Comparison of ENCODE assay signal across 26 mouse cellular contexts in the genomic region with DNA sequence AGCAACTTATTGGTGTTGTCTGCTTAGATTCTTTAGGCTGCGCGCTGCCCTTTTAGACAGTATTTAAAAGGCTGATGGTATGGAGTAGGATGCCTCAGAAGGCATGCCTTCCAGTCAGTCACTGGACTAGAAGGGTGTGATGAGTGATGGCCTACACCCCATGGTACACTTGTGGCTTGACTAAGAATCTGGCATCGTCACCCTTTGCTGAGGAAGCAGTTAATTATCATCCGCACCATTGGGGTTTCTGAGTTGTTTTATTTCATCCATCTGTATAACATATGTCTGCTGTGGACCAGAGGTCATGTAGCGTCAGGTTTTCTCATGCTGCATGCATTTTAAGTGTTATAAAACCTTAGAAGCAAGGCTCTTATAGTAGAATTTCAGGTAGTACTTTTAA. TPM values are rescaled to one million over a fixed set of nuclear protein-coding genes. Genes with fewer than 3 reads are reported as not detected.
A peak's percentile ranks its signal among the peaks of the same experiment; 100 is the strongest.
DNase-seq lines count a peak whose midpoint lies in the region; ATAC-seq and TF ChIP-seq lines count a peak whose summit lies in the region.
"Had no signal": no experiment of that assay in that cellular context is flagged by ENCODE, and none has a peak within 500 bp of the region (broad histone marks: within the 10 kb centered on the region; RNA-seq: fewer than 3 reads in every experiment).

No protein-coding gene starts in this region.

- TF ChIP-seq CTCF in kidney, adult 2 months (conservative IDR thresholded peaks at IDR 0.05; ENCODE audit: insufficient read depth, insufficient read length, low read depth, low read length): no peak

- intact Hi-C loops in heart, postnatal 25 days (cut with DNase I): no loop called here

- no peak overlapping the region for H3K4me2 ChIP-seq in neural tube, embryonic 11.5 days (ENCODE audit: low read depth)
- H3K4me2 ChIP-seq in neural tube, embryonic 15.5 days: no peak overlapping the region
- H3K4me2 ChIP-seq: limb, embryonic 12.5 days; liver, embryonic 15.5 days; lung, embryonic 15.5 days had no signal

- TF ChIP-seq POLR2A in kidney, adult 2 months (IDR thresholded peaks at IDR 0.05; ENCODE audit: low read depth, low read length): no peak

- peak; percentile 51 for DNase-seq in heart, adult 11 months
- no peak for DNase-seq in heart, postnatal 25 days (ENCODE audit: low spot score)
- no peak for DNase-seq in kidney, adult 2 months
- no peak for DNase-seq in kidney, postnatal 36 days
- DNase-seq in neural tube, embryonic 11.5 days (ENCODE audit: low spot score): no peak
- DNase-seq: adrenal gland, postnatal 10 days; cerebellum, adult 8-10 months; cerebellum, postnatal 25 days; gastrocnemius, postnatal 14 days; kidney, adult 18-20 months; kidney, postnatal 14 days; lung, postnatal 36 days; midbrain, embryonic 14.5 days; right cerebral cortex, adult 18-20 months; right cerebral cortex, postnatal 4 days; thymus, adult 2 months; thymus, postnatal 36 days had no signal

- H3K9me3 ChIP-seq in neural tube, embryonic 11.5 days (ENCODE audit: control insufficient read depth, low read length): no peaks in the 10 kb centered on the region
- no peaks in the 10 kb centered on the region for H3K9me3 ChIP-seq in neural tube, embryonic 15.5 days (replicated peaks)
- H3K9me3 ChIP-seq: heart, embryonic 10.5 days; limb, embryonic 12.5 days; liver, embryonic 15.5 days; lung, embryonic 15.5 days; megakaryocyte, embryonic 14.5 days had no signal

- H3K4me1 ChIP-seq in kidney, adult 2 months (ENCODE audit: control insufficient read depth, insufficient read depth, low read length): peaks cover 51% of the 10 kb centered on the region
- peaks cover 45% of the 10 kb centered on the region for H3K4me1 ChIP-seq in neural tube, embryonic 11.5 days (ENCODE audit: control insufficient read depth, insufficient read depth, low read length)
- peaks cover 29% of the 10 kb centered on the region for H3K4me1 ChIP-seq in neural tube, embryonic 15.5 days
- H3K4me1 ChIP-seq: lung, embryonic 15.5 days; megakaryocyte, embryonic 14.5 days had no signal

- peak; percentile 21; the same call in 1 of the 2 replicates for ATAC-seq in neural tube, embryonic 11.5 days (ENCODE audit: insufficient read depth, low FRiP score, low TSS enrichment)
- no peak for ATAC-seq in neural tube, embryonic 15.5 days (ENCODE audit: low FRiP score)
- no peak for ATAC-seq in megakaryocyte progenitor cell, adult 5-6 weeks (replicated peaks; ENCODE audit: poor library complexity)
- ATAC-seq: forebrain, embryonic 14.5 days; Patski had no signal

- H3K36me3 ChIP-seq in kidney, adult 2 months (ENCODE audit: control insufficient read depth, insufficient read depth, low read length): no peaks in the 10 kb centered on the region
- no peaks in the 10 kb centered on the region for H3K36me3 ChIP-seq in neural tube, embryonic 11.5 days (ENCODE audit: control insufficient read depth, insufficient read depth, low read length)
- H3K36me3 ChIP-seq in neural tube, embryonic 15.5 days: no peaks in the 10 kb centered on the region
- H3K36me3 ChIP-seq: heart, embryonic 10.5 days; limb, embryonic 12.5 days; liver, embryonic 15.5 days; lung, embryonic 15.5 days had no signal

- H3K4me3 ChIP-seq in kidney, adult 2 months (ENCODE audit: insufficient read depth, low read depth, low read length): no peak overlapping the region
- no peak overlapping the region for H3K4me3 ChIP-seq in neural tube, embryonic 11.5 days (ENCODE audit: low read depth, low read length)
- no peak overlapping the region for H3K4me3 ChIP-seq in neural tube, embryonic 15.5 days (replicated peaks)
- H3K4me3 ChIP-seq: heart, embryonic 10.5 days; limb, embryonic 12.5 days; liver, embryonic 15.5 days; lung, embryonic 15.5 days; megakaryocyte, embryonic 14.5 days had no signal

- peak overlapping the region; percentile 52; the same call in 1 of the 2 replicates for H3K27ac ChIP-seq in kidney, adult 2 months (ENCODE audit: insufficient read depth, low read depth, low read length)
- 0 out of 2 replicates have a peak overlapping the region, but pooled peaks have one; percentile 1 for H3K27ac ChIP-seq in neural tube, embryonic 11.5 days (ENCODE audit: low read depth, low read length)
- H3K27ac ChIP-seq in neural tube, embryonic 15.5 days (replicated peaks): no peak overlapping the region
- H3K27ac ChIP-seq: limb, embryonic 12.5 days; liver, embryonic 15.5 days; lung, embryonic 15.5 days had no signal

- H3K9ac ChIP-seq in neural tube, embryonic 11.5 days (ENCODE audit: low read length): no peak overlapping the region
- H3K9ac ChIP-seq in neural tube, embryonic 15.5 days (replicated peaks): no peak overlapping the region
- H3K9ac ChIP-seq: limb, embryonic 12.5 days; liver, embryonic 15.5 days; lung, embryonic 15.5 days had no signal

- no peaks in the 10 kb centered on the region for H3K27me3 ChIP-seq in kidney, adult 2 months (replicated peaks; ENCODE audit: control insufficient read depth, insufficient read depth, low read length)
- H3K27me3 ChIP-seq in neural tube, embryonic 11.5 days (ENCODE audit: control insufficient read depth, insufficient read depth, low read length): no peaks in the 10 kb centered on the region
- no peaks in the 10 kb centered on the region for H3K27me3 ChIP-seq in neural tube, embryonic 15.5 days (replicated peaks)
- H3K27me3 ChIP-seq: limb, embryonic 12.5 days; liver, embryonic 15.5 days; megakaryocyte, embryonic 14.5 days; Patski had no signal

- WGBS in kidney, adult 2 months: 64% methylated on average over 5 of the region's 5 CpGs
- 52% methylated on average over 5 of the region's 5 CpGs for WGBS in neural tube, embryonic 11.5 days
- 58% methylated on average over 5 of the region's 5 CpGs for WGBS in neural tube, embryonic 15.5 days

RNA-seq across cellular contexts. Expression of gene Ccdc34, which starts 29.7 kb away (rescaled TPM):
- total RNA-seq in heart, postnatal 25 days (2021): 1 to 10 TPM; 5.3 to 6.0 TPM
- 4.2 and 4.6 TPM in 2 replicates for polyA plus RNA-seq in kidney, adult 2 months (2012; rRNA removed)
- 52.3 and 53.8 TPM in 2 replicates for polyA plus RNA-seq in neural tube, embryonic 11.5 days (2014; fragmentation: Nextera tagmentation; extraction: Ambion mirVana)
- 28.3 and 32.7 TPM in 2 replicates for polyA plus RNA-seq in neural tube, embryonic 15.5 days (2015; fragmentation: Nextera tagmentation; extraction: Ambion mirVana)
- total RNA-seq in megakaryocyte progenitor cell, adult 5-6 weeks (2015): 56.3 and 65.9 TPM in 2 replicates
- total RNA-seq in megakaryocyte progenitor cell, adult 5-6 weeks (2017): 42.6 and 56.5 TPM in 2 replicates
